Mouse (Mus musculus): ENCODE data around the gene Hnrnpul1. TPM values are rescaled to one million over a fixed set of nuclear protein-coding genes. Genes with fewer than 3 reads are reported as not detected.

Gene Hnrnpul1
- total RNA-seq, 2 experiments from 2014 or later, result 66.3 to 72.8 TPM

DNA sequence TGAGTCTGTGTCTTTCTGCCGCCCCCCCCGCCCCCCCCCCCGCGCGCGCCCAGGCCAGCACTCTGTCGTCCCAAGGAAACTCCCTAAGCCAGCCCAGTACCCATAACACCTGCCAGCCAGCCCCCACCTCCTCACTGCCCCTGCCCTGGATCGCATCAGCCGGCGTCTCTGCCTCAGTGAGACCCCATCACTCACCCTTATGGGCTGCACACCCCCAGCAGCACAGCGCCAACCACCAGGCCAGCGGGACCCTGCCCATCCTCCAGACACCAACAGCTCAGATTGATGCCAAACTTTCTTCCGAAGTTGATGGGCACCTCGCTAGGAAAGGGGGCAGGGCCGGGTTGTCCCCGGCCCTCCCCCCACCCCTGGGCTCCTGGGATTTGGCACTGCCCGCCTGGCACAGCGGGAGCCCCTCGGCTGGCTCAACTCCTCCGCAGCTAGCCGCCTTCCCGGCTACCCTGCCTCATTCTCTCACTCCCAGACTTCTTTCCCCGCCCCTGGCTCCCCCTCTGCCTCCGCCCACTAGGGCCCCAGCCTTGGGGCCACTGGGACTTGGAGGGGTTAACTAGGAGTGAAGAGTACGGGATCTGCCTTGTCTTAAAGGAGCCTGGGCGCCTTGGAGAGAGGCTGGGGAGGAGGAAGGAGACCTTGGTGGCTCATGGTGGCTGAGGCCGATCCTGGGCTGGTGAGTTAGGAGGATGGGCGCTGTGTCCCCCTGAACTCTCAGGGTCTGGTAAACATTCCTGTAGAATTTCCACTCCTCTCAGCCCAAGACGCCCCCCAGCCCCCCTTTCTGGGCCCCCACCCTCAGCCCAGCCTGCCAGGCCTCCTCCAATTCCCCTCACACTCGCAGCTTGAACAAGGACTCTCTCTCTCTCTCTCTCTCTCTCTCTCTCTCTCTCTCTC is 33.9 kb upstream of the Hnrnpul1 start, which contains the start of gene Axl:
Gene Axl, minus strand, starts transcription at position 486 of the 909 bp plus-strand sequence.
- TF ChIP-seq CTCF (IDR thresholded peaks at IDR 0.05), result no peak
- Histone ChIP-seq H3K4me3 (peak within 1 kb of the TSS; percentile 79), H3K27ac (peak within 1 kb of the TSS; percentile 90)
- peak; percentile 86 for DNase-seq
- intact Hi-C loops (cut with DNase I), result no loop called here

DNA sequence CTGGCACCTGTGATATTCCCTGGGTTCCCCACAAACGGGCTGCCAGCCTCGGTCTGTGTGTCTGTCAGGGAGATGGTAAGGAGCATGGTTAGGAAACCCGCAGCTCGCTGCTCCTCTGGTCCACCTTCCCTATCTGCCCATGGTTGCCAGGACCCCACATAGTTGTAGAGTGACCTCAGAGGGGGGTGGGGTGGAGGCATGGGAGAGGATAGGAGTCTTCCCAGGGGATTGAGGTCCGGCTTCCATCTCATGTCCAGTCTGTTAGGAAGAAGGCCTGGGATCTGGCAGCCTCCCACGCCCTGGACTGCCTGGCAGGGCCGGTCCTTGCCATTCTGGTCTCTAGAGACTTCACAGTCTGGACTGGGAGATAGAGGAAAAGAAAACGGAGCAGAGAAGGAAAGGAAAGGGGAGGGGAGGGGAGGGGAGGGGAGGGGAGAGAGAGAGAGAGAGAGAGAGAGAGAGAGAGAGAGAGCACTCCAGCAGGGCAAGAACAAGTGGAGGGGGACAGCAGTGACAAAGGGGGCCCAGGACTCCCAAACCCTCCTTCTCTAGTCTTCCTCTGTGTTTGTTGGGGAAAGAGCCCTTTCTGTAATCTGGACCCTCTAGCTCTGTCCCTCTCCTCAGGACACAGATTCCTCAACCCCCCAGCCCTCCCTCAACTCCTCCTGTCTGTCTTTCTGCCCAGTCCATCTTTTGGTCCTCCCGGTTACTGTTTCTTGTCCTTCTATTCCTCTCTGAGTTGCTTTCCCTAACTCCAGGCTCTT is 33.1 kb upstream of the Hnrnpul1 start:
- Histone ChIP-seq H3K4me3 (peak overlapping the region; percentile 79), H3K27ac (peak overlapping the region; percentile 90)
- DNase-seq, result peak; percentile 72
- no peak for TF ChIP-seq CTCF (IDR thresholded peaks at IDR 0.05)
- intact Hi-C loops (cut with DNase I), result no loop called here

DNA sequence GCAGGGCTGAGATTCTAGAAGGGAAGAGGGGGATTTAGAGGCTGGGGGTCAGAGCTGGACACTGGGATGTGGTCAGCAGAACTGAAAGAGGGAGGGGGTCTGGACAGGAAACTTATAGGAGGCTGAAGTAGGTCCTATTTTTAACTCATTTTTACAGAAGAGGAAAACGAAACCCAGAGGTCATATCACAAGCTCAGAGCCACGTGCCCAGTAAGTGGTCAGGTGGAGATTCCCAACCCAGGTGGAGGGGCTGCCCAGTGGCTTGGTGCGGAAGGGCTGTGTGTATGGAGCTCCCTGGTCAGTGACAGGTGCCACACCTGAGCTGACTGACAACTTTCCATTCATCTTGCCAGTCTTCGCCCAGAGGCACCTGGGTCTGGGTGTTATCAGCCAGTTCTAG is 32.4 kb upstream of the Hnrnpul1 start:
- peak overlapping the region; percentile 79 for H3K4me3 ChIP-seq
- intact Hi-C loops (cut with DNase I), result no loop called here
- DNase-seq, result no peak
- H3K27ac ChIP-seq, result peak overlapping the region; percentile 90
- no peak for TF ChIP-seq CTCF (IDR thresholded peaks at IDR 0.05)

DNA sequence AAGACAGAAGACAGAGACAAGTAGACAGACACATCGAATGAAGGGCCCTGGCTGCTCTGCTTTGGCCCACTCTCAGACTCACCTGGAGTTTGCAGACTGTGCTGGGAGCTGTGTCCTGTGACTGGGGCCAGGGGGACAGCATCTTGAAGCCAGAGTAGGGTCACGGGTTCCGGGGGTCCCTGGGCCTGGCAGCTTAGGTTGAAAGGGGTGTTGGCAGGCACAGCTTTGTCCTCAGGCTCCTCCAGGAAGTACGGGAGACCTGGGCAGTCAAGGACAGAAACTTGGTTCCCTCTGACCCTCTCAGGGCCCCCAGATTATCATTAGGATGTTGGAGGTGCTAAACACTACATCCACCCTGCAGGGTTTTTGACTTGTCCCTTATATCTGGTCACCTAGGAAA is 31.2 kb upstream of the Hnrnpul1 start:
- peak overlapping the region; percentile 67 for H3K27ac ChIP-seq
- TF ChIP-seq CTCF (IDR thresholded peaks at IDR 0.05), result no peak
- DNase-seq, result no peak
- peak overlapping the region; percentile 79 for H3K4me3 ChIP-seq
- intact Hi-C loops (cut with DNase I), result no loop called here

DNA sequence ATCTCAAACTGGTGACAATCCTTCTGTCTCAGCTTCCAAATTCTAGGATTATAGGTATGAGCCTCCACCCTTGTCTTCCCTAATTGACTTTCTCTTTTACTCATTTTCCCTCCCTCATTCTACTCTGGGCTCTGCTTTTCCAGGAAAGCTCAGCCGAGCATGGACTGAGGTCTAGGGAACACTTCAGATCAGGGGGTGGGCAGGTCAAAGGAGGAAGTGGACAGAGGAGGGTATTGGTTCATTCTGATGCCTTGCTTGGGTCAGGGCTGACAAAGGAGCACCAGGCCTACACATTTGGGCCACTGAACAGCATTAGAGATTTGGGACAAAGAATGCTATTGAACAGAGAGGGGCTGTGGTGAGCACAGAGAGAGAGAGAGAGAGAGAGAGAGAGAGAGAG is 30.3 kb upstream of the Hnrnpul1 start:
- DNase-seq, result no peak
- no peak for TF ChIP-seq CTCF (IDR thresholded peaks at IDR 0.05)
- Histone ChIP-seq H3K27ac (no peak overlapping the region; the same call in 1 of the 2 replicates), H3K4me3 (peak overlapping the region; percentile 36)
- intact Hi-C loops (cut with DNase I), result no loop called here

DNA sequence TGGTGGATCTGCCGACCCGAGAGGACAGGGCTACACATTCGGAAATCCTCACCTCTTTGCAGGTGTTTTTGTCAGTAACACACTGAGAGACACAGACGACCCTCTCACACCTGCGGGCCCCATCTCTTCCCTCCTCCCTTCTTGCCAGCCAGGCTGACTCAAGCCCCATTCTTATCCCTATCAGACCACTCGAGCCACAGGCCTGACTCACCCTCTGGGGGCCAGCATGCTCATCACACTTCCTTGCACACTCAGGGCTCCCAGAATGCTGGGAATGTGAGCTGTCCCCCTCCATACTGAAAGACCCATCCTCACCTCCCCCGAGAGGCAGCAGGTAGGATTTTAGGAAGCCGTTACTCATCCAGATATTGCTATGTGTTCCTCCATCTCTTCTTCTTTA is 29.2 kb upstream of the Hnrnpul1 start:
- TF ChIP-seq CTCF (IDR thresholded peaks at IDR 0.05), result no peak
- intact Hi-C loops (cut with DNase I), result no loop called here
- no peak for DNase-seq
- Histone ChIP-seq H3K4me3 (peak overlapping the region; percentile 51), H3K27ac (peak overlapping the region; percentile 88)

DNA sequence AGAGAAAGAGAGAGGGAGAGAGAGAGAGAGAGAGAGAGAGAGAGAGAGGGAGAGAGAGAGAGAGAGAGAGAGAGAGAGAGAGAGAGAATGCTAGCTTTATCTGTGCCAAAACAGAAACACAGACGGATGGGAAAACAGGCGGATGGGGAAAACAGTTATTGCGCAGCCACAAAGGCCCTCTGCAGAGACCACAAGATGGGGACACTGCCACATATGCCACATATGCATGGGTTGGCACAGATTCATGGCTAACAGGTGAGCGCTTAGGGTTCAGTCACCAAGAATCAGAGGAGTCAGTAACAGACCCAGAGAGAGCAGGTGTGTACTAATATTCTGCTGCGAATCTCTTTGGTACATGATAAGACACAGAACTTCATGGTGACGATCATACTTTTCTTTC is 28.2 kb upstream of the Hnrnpul1 start:
- Histone ChIP-seq H3K27ac (peak overlapping the region; percentile 88), H3K4me3 (peak overlapping the region; percentile 51)
- intact Hi-C loops (cut with DNase I), result no loop called here

DNA sequence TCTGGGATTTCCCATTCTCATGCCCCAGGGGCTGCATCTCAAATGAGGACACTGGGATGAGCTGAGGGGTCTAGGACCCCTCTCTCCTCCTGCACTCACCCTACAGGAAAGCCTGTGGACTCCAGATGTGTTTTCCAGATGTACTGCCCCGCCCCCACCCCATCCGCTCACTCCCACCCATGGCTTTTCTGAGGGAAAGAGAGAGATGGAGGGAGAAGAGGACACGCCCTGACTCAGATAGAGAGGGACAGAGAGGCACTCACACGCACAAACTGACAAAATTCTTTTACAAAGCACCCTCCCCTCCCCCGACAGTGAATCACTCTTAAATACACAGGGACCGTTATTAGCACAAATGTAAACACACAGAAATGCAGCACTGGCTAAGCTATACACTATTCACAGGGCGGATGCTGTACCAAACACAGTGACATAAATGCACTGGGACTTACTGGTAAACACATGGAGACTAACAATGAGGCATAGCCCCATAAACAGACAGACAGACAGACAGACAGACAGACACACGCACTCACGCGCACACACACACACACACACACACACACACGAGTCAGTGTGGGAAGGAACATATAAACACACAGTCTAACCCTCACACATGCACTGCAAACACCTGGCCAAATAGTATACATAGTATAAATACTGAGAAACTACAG is 27.5 kb upstream of the Hnrnpul1 start:
- DNase-seq, result no peak
- peak overlapping the region; percentile 88 for H3K27ac ChIP-seq
- peak overlapping the region; percentile 69 for H3K4me3 ChIP-seq
- TF ChIP-seq CTCF (IDR thresholded peaks at IDR 0.05), result no peak
- intact Hi-C loops (cut with DNase I), result no loop called here

More for the DNA sequence above, 28.2 kb upstream of the Hnrnpul1 start:
- TF ChIP-seq CTCF (IDR thresholded peaks at IDR 0.05), result no peak
- DNase-seq, result no peak

DNA sequence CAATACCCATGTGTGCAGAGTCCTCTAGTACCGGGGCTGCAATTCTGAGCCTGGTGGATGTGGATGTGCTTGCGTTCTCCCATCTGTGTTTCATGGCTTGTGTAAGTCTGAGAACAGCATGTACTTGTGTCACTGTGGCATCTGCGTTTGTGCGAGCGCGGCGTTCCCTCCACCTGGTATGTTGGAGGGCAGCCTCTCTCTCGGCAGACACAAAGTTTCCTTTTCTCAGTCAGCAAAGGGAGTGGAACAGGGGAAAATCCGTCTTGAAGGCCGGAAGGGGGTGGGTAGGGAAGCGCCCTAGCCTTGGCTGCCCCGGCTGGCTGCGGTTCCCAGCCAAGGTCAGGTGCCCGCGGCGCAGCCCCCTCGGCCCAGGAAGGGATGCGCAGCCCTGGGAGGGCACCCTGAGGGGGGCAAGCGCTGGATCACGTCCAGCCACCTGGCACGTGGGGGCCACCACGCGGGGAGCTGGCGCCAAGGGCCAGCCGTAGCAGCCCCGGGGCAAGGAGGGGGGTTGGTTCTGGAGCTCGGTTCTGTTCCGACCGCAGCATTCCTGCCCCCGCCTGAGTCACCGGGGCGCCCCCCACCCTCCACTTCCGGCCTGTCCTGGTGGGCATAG is 26.9 kb upstream of the Hnrnpul1 start:
- intact Hi-C loops (cut with DNase I), result no loop called here
- peak; percentile 68 for DNase-seq
- TF ChIP-seq CTCF (IDR thresholded peaks at IDR 0.05), result no peak
- Histone ChIP-seq H3K4me3 (peak overlapping the region; percentile 69), H3K27ac (peak overlapping the region; percentile 88)

DNA sequence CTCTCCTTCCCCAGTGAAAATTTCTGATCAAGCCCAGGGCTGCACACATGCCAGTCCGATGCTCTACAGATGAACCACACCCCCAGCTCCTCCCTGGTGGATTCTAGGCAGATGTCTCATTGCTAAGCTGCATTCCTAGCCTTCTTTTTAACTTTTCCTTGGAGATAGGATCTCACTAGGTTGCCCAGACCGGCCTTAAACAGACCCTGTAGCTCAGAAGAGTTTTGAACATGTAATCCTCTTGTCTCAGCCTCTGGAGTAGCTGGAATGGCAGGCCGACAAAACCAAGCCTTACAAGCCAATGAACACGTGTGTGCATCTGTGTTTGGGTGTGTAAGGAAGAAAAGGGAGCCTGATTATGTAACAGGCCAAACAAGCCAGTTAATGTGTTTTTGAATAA is 26.2 kb upstream of the Hnrnpul1 start:
- intact Hi-C loops (cut with DNase I), result no loop called here
- peak; percentile 47 for DNase-seq
- no peak for TF ChIP-seq CTCF (IDR thresholded peaks at IDR 0.05)
- no peak overlapping the region; the same call in 1 of the 2 replicates for H3K4me3 ChIP-seq
- peak overlapping the region; percentile 88 for H3K27ac ChIP-seq

DNA sequence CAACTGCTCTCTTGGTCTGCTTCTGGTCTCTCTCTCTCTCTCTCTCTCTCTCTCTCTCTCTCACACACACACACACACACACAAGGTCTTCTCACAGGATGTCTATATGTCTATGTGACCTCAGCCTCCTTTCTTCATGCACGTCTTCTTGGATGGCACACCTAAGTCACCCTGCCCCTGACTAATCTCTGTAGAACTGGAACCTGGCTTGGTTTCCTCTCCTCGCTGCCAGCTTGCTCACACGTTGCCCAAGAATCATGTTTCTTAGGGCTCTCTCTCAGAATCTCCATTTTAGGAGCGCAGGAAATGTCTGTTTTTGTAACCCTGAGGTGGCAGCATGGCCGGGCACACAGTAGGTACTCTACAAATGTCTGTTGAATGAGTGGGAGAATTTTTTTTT is 25.5 kb upstream of the Hnrnpul1 start:
- Histone ChIP-seq H3K27ac (peak overlapping the region; percentile 88), H3K4me3 (no peak overlapping the region)
- no peak for TF ChIP-seq CTCF (IDR thresholded peaks at IDR 0.05)
- DNase-seq, result no peak
- intact Hi-C loops (cut with DNase I), result no loop called here

DNA sequence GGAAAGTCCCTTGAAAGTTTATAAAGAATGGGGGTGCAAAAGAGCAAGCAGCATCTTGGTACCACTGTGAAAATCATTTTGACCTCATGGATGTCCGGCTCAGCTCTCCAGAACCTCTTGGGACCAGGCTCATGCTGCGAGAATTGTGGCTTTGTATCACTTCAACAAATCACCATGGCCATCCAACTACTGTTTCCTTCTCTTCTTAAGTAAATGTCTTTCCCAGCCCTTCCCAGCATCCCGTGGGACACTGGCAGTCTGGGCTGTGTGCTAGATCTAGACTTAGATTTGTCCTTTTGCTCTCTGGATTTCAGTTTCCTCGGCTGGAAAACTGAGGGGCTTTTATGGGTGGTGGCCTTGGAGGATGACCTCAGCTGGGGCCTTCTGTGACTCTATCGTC is 13.7 kb upstream of the Hnrnpul1 start:
- DNase-seq, result peak; percentile 41
- intact Hi-C loops (cut with DNase I), result no loop called here
- no peak for TF ChIP-seq CTCF (IDR thresholded peaks at IDR 0.05)
- H3K4me3 ChIP-seq, result no peak overlapping the region
- H3K27ac ChIP-seq, result peak overlapping the region; percentile 21; the same call in 1 of the 2 replicates
